8 mouse cellular contexts compared by ENCODE assay signal in genomic region chr11:61674839-61675159, GRCm38 (mm10). TPM values are rescaled to one million over a fixed set of nuclear protein-coding genes. Genes with fewer than 3 reads are reported as not detected.
DNase-seq lines count a peak whose midpoint lies in the region; ATAC-seq lines count a peak whose summit lies in the region.

No protein-coding gene starts in this region.

- no peaks in the 10 kb centered on the region for H3K36me3 ChIP-seq in intestine, embryonic 14.5 days (ENCODE audit: control insufficient read depth, insufficient read depth, low read length)
- no peaks in the 10 kb centered on the region for H3K36me3 ChIP-seq in midbrain, embryonic 14.5 days (ENCODE audit: control insufficient read depth, insufficient read depth, low read length)

- H3K4me3 ChIP-seq in intestine, embryonic 14.5 days (ENCODE audit: low read depth, low read length): no peak overlapping the region
- H3K4me3 ChIP-seq in midbrain, embryonic 14.5 days (replicated peaks; ENCODE audit: low read depth, low read length): no peak overlapping the region

- H3K4me2 ChIP-seq in intestine, embryonic 14.5 days (ENCODE audit: low read length): no peak overlapping the region
- H3K4me2 ChIP-seq in midbrain, embryonic 14.5 days (ENCODE audit: low read length): peak overlapping the region; percentile 19; the same call in 1 of the 2 replicates

- peak; percentile 48 for DNase-seq in CD4-positive, CD25-positive, alpha-beta regulatory T cell, adult 2 months (ENCODE audit: low read depth, low spot score)
- peak; percentile 29 for DNase-seq in right cerebral cortex, postnatal 14 days
- DNase-seq in right cerebral cortex, postnatal 36 days (ENCODE audit: low spot score in 2 of 2): no peak
- DNase-seq in intestine, embryonic 14.5 days (ENCODE audit: low spot score): peak; percentile 77
- peak; percentile 81 for DNase-seq in midbrain, embryonic 14.5 days
- DNase-seq in gastrocnemius, postnatal 10 days: no peak
- DNase-seq in left cerebral cortex, adult 8-10 months (ENCODE audit: low spot score in 2 of 2): no peak

- peaks cover 23% of the 10 kb centered on the region for H3K4me1 ChIP-seq in intestine, embryonic 14.5 days (replicated peaks; ENCODE audit: control insufficient read depth, insufficient read depth, low read length)
- H3K4me1 ChIP-seq in midbrain, embryonic 14.5 days (ENCODE audit: control insufficient read depth, insufficient read depth, low read length): peaks cover 15% of the 10 kb centered on the region; the same call in 1 of the 2 replicates

- no peak for ATAC-seq in CD4-positive, CD25-positive, alpha-beta regulatory T cell, adult 4 months
- peak; percentile 63 for ATAC-seq in intestine, embryonic 14.5 days (replicated peaks; ENCODE audit: low FRiP score, low TSS enrichment, low read depth)
- peak; percentile 37; the same call in 1 of the 2 replicates for ATAC-seq in midbrain, embryonic 14.5 days (ENCODE audit: low FRiP score, low TSS enrichment)

- no peaks in the 10 kb centered on the region for H3K27me3 ChIP-seq in intestine, embryonic 14.5 days (replicated peaks; ENCODE audit: control insufficient read depth, insufficient read depth, low read length)
- H3K27me3 ChIP-seq in midbrain, embryonic 14.5 days (ENCODE audit: control insufficient read depth, insufficient read depth, low read length): no peaks in the 10 kb centered on the region

- no peaks in the 10 kb centered on the region for H3K9me3 ChIP-seq in intestine, embryonic 14.5 days (ENCODE audit: control insufficient read depth, low read length)
- no peaks in the 10 kb centered on the region for H3K9me3 ChIP-seq in midbrain, embryonic 14.5 days (ENCODE audit: control insufficient read depth, low read length)

- no peak overlapping the region for H3K9ac ChIP-seq in intestine, embryonic 14.5 days (ENCODE audit: low read length)
- H3K9ac ChIP-seq in midbrain, embryonic 14.5 days (replicated peaks; ENCODE audit: low read length): no peak overlapping the region

- H3K27ac ChIP-seq in intestine, embryonic 14.5 days (ENCODE audit: low read depth): no peak overlapping the region
- H3K27ac ChIP-seq in midbrain, embryonic 14.5 days (replicated peaks; ENCODE audit: low read depth, low read length): no peak overlapping the region

- 5% methylated on average over 8 of the region's 8 CpGs for WGBS in intestine, embryonic 14.5 days
- WGBS in midbrain, embryonic 14.5 days: 2% methylated on average over 8 of the region's 8 CpGs

RNA-seq across cellular contexts. Expression of gene Fam83g, which starts 9.1 kb away (rescaled TPM):
- polyA plus RNA-seq in CD4-positive, CD25-positive, alpha-beta regulatory T cell, adult 4 months (2017; shearing (Covaris generic)): under 1 TPM; 0.08 to 0.41 TPM
- polyA plus RNA-seq in intestine, embryonic 14.5 days (2014; fragmentation: Nextera tagmentation; extraction: Ambion mirVana): 3.7 and 4.6 TPM in 2 replicates
- polyA plus RNA-seq in midbrain, embryonic 14.5 days (2014; fragmentation: Nextera tagmentation; extraction: Ambion mirVana): 0.11 and 0.16 TPM in 2 replicates
- under 1 TPM; 0.16 to 0.41 TPM for total RNA-seq in gastrocnemius, postnatal 10 days (2021)
- total RNA-seq in left cerebral cortex, adult 8-10 months (2022): under 1 TPM in 2 of 4 experiments, not detected in 2; 0.09 to 0.28 TPM

RNA-seq across cellular contexts. Expression of gene Grap, which starts 21.7 kb away (rescaled TPM):
- 100 to 1,000 TPM; 220 to 344 TPM for polyA plus RNA-seq in CD4-positive, CD25-positive, alpha-beta regulatory T cell, adult 4 months (2017; shearing (Covaris generic))
- polyA plus RNA-seq in intestine, embryonic 14.5 days (2014; fragmentation: Nextera tagmentation; extraction: Ambion mirVana): 6.5 and 6.6 TPM in 2 replicates
- polyA plus RNA-seq in midbrain, embryonic 14.5 days (2014; fragmentation: Nextera tagmentation; extraction: Ambion mirVana): 6.0 and 6.8 TPM in 2 replicates
- 1 to 10 TPM; 7.0 to 8.0 TPM for total RNA-seq in gastrocnemius, postnatal 10 days (2021)
- 1 to 10 TPM; 3.3 to 5.2 (median 4.9) TPM for total RNA-seq in left cerebral cortex, adult 8-10 months (2022)

RNA-seq across cellular contexts. Expression of gene Slc5a10, which starts 45.8 kb away (rescaled TPM):
- polyA plus RNA-seq in CD4-positive, CD25-positive, alpha-beta regulatory T cell, adult 4 months (2017; shearing (Covaris generic)): not detected
- not detected in 2 replicates for polyA plus RNA-seq in intestine, embryonic 14.5 days (2014; fragmentation: Nextera tagmentation; extraction: Ambion mirVana)
- not detected in 2 replicates for polyA plus RNA-seq in midbrain, embryonic 14.5 days (2014; fragmentation: Nextera tagmentation; extraction: Ambion mirVana)
- total RNA-seq in gastrocnemius, postnatal 10 days (2021): not detected
- total RNA-seq in left cerebral cortex, adult 8-10 months (2022): under 1 TPM in 3 of 4 experiments, not detected in 1; 0.20 to 0.33 (median 0.32) TPM

Comparison
In these comparisons a context has a peak if more than half of its experiments do, and no peak if none do; other contexts are left out.
1. DNase-seq: peak in CD4-positive, CD25-positive, alpha-beta regulatory T cell, adult 2 months (single experiment), right cerebral cortex, postnatal 14 days (single experiment), intestine, embryonic 14.5 days (single experiment) and midbrain, embryonic 14.5 days (single experiment); none in right cerebral cortex, postnatal 36 days (0 of 2), gastrocnemius, postnatal 10 days (single experiment) and left cerebral cortex, adult 8-10 months (0 of 2).
2. RNA of gene Grap, which starts 21.7 kb away (polyA plus RNA-seq): 220 to 344 TPM in CD4-positive, CD25-positive, alpha-beta regulatory T cell, adult 4 months; 6.0 to 6.8 TPM in midbrain, embryonic 14.5 days and 6.5 to 6.6 TPM in intestine, embryonic 14.5 days; every median in the first group is over 10 times any median in the second.